Mouse (Mus musculus) heart, adult 18-20 months (tissue): Measurements from ENCODE around the gene Fads3. TPM values are rescaled to one million over a fixed set of nuclear protein-coding genes. Genes with fewer than 3 reads are reported as not detected.

Experiments used
- DNase-seq, 2 experiments: peaks; one replicate each; pipeline ENCODE4 v3.0.0; 2021 to 2022; ENCODE audit warnings: mixed read lengths in 1 of 2
- total RNA-seq, 2 experiments: library from RNA; stranded (reverse); gene quantifications; 2 replicates each; pipeline ENCODE4 v1.2.3; 2021

Gene Fads3
- total RNA-seq, 2 experiments from 2014 or later = 31.8 to 34.9 TPM

DNA sequence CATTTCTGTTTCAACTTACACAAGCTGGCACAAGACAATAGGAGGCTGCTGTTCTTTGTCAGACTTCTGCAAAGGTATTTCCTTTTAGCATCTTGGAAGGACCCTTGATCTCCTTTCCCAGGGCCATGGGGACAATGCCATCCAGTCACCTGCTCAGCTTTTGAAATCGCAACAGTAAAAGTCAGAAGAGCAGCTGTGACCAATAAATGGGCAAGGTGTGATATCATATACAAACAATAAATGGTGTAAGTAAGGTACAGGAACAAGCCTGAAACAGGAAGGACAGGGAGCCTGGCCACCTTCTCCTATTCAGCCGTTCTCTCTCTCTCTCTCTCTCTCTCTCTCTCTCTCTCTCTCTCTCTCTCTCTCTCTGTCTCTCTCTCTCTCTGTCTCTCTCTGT is 9.1 kb downstream of the Fads3 start:
- DNase-seq = no peak

DNA sequence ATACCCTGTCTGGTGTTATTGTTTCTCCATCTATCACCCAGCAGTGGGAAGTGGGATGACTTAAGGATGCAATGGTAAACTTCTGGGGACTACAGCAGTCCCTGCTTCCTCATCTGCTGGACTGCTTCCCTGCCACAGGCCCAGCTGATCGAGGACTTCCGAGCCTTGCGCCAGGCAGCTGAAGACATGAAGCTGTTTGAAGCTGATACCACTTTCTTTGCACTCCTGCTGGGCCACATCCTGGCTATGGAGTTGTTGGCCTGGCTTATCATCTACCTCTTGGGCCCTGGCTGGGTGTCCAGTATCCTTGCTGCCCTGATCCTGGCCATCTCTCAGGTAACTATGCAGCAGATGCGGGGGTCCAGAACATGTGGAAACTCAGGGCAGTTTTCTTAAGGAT is 11.3 kb downstream of the Fads3 start:
- no peak for DNase-seq

DNA sequence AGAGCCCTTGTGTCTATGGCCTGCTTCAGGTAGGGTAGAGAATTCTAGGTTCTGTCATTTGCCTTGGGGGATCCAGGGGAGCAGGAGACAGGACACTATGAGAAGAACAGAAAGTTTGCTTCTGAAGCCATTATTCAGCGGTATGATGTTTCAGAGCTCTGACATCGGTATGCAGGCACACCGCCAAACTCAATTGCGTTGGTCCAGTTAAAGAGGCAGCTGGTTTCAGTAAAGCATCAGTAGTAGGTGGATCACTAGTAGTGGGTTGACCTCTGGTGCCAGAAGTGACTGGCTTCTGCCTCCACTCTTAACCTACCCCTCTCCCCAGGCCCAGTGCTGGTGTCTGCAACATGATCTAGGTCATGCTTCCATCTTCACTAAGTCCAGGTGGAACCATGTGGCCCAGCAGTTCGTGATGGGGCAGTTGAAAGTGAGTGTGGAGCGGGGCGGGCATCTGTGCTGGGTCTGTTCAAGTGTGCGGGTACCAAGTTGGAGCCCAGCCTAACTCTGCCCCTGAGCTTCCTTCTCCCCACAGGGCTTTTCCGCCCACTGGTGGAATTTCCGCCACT is 12.4 kb downstream of the Fads3 start:
- DNase-seq = peak in 1 of 2 experiments; percentile 30

DNA sequence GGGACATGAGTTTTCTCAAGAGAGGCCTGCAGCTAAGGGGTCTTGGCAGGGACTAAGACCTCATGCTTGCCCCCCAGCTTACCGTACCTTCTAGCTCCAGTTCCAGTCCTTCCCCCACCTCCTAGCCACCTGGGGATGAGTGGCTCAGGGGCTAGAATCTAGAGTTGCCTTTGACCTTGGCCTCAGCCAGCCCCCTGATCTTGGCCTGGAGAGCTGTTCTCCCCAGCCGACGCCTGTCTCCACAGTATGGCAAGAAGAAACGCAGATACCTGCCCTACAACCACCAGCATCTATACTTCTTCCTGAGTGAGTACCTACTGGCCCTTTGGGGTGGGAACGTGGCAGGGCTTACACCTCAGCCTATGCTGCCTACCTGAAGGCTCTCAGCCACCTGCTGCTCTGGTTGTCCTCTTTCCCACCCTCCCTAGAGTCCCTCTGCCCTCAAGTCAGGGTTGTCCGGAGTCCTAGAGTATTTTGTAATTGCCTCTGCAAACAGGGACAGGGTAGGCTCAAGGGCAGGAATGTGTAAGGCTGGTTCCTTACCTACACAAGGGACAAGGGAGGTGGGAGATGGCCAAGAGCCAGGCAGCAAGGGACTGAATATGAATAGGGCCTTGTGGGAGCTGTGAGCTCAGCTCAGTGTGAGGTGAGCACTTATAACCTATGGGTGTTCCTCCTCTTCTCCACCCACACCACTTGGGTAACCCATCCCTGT is 13.1 kb downstream of the Fads3 start:
- no peak for DNase-seq

DNA sequence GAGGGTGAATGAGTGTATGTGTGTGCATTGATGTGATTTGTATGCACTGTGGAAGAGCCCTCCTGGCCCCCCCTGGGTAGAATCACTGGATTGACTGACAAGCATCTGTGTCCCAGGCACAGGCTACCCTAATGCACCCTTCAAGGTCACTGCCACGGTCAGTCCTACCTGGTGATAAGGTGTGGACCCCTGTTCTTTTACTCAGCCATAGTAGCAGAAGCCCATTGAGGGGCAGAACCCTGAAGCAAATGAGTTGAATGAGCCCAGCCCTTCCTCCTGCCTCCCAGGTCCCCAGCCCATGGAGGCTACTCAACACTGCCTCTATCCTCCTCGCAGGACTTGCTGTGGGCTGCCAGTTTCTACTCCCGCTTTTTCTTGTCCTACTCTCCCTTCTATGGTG is 13.9 kb downstream of the Fads3 start:
- DNase-seq = no peak

DNA sequence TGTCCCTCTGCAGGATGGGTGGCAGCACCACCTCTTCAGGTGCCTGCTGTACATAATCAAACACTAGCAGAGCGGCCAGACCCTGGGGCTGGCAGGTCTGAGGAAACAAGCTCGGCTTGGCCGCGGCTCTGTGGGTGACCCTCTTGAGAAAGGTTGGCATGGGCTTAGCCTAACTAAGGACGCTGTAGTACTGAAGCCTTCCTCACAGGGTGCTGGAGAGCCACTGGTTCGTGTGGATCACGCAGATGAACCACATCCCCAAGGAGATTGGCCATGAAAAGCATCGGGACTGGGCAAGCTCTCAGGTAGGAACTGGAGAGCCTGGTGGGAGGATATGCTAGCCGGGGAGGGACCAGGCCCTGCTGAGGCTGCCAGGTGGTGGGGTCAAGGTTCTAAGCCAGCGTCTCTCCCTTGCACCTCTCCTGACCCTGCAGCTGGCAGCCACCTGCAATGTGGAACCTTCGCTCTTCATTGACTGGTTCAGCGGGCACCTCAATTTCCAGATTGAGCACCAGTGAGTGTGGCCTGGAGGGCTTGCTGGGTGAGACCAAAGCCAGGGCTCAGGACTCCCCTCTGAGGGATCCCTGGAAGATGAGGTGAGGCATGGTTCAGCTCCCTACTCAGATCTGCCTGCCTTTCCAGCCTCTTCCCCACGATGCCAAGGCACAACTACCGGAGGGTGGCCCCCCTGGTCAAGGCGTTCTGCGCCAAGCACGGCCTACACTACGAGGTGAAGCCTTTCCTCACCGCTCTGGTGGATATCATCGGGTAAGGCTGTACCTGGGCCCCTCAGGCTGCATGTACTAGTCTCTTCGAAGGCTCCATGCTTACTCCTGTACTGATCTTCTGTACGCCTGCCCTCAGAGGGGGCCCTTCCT is 14.7 kb downstream of the Fads3 start:
- no peak for DNase-seq

DNA sequence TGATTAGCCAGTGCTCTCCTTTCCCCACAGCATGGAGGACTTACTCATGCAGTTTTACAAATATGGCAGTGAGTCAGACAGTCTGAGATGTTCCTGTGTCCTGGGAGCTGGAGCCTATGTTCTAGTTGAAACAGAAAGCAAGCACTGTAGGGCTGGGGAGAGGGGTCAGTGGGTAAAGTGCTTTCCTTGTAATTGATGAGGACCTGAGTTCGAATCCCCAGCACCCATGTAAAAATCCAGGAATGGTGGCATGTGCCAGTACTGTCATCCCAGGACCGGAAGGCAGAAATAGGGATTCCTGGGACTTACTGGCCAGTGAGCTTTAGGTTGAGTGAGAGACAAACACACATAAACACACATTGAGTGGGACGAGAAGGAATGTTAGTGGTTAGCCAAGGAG is 15.3 kb downstream of the Fads3 start:
- DNase-seq = no peak

DNA sequence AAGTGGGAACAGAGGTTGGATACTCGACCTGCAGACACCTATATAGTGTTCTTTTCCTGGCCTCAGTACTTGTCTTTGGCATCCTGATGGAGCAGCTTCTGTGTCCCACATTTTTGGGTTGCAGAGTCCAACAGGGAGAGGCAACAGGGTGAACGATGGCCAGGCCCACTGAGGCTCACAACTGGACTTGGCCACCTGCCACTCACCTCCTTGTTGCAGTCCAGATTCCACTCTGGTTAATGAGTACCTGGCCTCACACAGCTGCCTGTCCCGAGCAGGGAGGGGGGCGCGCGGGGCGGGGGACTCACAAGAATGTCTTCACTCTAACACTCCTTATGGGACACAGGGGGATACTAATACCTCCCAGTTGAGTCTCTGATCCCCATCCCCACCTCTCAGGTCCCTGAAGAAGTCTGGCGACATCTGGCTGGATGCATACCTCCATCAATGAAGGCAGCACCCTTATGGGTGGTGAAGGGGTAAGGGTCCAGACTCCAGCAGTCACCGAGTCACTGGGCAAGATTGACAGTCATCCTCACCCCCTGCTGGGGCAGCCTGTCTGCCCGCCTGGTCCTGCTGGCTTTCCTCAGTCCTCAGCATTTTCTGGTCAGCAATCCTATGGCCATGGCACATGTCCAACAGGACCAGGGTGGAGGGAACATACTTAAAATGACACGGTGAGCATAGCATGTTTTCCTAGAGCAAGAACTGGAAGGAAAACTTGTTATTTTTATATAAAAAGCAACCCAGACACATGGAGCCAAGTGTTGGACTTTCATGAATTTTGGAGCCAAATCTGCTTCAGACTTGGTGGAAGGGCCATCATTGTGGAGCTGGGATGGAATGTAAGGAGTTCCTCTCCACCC is 16.4 kb downstream of the Fads3 start:
- DNase-seq = no peak

DNA sequence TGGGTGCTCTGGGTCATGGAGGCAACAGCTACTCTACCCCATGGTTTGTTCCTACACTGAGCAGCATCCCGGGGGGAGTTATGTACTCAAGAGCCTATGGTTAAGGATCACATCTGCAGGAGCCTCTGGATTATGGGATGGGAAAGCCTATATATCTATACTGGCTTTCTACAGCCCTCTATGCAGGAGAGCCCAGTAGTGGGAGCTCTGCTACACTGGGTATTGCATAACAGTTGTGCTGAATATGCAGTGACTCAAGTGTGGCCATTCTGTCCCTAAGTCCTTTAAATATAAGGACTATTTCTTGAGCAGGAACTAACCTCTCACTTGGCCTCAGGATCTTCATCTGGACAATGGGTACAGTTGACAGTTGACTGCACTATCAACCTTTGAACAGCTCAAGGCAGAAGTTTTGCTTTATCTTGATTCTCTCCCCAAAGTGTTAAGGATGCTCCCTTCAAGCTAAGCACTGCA is 17.0 kb downstream of the Fads3 start:
- DNase-seq = no peak

DNA sequence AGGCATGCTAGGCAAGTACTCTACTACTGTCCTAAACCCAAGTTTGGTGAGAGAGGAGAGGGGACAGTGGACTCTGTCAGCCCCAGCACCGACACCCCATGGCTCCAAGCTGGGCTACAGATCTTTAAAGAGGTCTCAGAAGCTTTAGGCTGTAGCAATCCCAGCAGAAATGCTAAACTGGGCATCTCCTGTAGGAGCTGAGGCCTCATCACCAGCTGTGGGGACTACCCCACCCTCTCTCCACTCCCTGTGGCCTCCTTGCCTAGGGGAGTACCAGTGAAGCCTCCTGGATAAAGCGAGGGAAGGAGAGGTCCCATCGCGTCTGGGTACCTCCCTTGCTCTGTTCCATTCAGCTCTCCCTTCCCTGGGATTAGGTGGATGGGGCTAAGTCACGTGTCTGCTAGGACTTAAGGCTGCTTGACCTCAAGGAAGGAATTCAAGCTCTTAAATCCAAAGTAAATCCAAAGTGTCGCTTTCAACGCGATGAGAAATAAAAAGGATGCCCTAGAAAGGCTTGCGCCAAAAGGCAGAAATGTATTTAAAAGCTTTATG is 17.6 kb downstream of the Fads3 start:
- no peak for DNase-seq

DNA sequence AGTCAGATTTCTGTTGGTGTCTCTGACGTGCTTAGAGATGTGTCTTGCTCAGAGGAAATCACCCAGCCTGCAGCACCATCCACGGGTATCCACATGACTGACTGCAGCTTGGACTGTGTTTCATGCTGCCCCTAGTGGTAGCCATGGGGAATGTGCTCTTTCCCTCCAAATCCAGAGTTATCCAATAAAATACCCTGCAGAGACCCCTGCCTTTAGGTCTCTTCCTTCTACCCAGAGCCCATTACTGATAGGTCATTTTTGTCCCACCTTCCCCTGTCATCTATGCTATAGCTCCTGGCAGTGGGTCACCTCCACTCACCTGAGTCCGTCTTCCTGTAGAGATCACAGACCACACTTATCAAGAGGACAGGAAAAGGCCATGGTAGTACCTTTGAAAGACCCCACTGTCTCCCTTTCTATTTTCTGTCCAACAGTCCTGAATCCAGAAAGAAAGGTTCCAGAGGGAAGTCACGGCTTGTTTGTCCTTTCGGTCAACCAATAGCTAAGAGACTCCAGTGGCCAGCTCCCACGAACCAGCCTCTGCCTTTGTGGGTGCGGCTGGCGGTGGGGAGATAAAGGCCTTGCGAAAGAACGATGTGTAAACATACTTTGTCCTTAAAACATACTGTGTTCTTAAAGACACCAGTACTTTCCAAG is 18.7 kb downstream of the Fads3 start:
- peak; percentile 72 to 79 for DNase-seq

DNA sequence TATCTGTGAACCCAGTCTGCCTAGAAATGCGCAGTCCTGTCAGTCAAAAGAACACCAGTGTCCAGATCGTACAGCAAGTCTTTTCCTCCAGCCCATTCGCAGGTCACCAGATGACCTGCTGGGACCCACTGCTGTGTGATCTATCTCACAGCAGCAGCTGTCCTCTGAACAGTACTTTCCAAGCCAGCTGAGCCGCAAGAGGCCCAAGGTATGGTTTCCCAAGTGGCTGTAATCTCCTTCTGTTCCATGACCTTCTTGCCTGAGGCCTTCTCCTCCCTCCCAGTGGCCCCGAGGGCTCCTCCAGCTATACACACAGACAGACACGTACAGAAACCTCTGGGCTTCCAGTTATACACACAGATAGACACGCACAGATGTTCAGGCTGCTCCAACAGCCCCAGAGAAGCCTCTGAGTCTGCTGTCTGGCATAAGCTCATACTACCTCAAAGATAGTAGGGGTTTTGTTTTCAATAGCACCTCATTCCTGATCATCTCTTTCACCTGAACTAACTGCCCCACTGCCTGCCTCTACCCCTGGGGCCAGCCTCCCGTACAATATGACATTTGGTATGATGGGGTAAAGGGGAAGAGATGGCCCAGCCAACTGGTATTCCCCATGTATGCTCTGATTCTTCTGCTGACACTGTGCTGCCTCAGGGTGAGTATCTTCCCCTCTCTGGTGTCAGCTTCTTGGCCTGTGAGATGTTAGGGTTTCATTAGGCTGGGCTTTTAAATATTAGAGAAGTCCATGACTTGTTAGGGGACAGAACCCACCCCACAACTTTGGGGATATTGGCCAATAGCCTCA is 19.6 kb downstream of the Fads3 start:
- DNase-seq = peak in 1 of 2 experiments; percentile 38

DNA sequence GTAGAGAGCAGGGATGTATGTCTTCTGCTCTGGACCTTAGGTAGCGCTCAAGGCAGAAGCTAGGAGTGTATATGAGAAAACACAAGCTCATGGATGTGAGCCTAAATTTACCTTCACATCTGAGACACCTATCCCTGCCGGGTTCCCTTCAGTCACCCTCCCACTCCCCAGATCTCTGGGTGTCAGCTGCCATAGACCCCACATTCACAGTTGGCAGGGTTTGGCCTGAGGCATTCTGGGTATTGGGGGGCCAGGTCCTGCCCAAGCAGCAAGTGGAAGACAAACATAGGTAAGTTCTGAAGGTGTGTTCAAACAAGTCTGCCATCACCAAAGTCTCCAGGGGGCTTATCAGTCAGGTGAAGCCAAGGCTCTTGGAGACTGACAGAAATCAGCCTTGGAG is 20.3 kb downstream of the Fads3 start:
- DNase-seq = no peak

DNA sequence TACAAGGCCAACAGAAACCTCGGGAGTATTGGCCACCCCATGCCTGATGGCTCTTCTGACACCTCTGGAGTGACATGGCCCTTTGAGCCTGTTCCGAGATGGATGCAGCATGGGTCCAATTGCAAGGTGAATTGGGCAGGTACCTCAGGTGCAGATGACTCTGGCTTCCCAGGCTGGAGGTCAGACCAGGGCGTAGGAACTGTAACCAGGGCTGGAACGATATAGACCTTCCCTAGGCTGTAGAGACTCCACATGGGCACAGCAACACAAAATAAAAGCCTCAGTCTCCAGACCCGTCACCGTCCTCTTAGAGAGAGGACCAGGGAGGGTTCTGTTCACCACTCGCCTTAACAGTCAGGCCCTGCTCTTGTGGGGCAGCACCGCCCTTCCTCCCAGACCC is 20.9 kb downstream of the Fads3 start:
- DNase-seq = no peak

DNA sequence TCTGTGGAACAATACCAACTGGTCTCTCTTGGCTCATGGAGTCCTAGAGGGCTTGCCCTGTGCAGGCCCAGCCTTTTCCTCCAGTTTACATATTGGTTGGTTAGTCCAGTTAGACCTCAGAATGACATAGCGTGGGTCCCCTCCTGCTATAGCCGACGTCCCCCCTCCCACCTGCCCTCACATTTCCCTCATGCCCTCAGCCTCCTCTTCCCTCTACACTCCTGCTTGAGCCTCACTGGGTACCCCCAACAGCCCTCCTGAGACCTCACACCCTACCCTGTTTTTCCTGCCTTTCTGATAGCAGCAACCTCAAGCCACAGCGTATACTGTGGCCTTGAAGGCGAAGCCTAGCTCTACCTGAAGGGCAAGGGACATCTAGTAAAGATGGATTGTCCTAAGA is 21.5 kb downstream of the Fads3 start:
- no peak for DNase-seq

DNA sequence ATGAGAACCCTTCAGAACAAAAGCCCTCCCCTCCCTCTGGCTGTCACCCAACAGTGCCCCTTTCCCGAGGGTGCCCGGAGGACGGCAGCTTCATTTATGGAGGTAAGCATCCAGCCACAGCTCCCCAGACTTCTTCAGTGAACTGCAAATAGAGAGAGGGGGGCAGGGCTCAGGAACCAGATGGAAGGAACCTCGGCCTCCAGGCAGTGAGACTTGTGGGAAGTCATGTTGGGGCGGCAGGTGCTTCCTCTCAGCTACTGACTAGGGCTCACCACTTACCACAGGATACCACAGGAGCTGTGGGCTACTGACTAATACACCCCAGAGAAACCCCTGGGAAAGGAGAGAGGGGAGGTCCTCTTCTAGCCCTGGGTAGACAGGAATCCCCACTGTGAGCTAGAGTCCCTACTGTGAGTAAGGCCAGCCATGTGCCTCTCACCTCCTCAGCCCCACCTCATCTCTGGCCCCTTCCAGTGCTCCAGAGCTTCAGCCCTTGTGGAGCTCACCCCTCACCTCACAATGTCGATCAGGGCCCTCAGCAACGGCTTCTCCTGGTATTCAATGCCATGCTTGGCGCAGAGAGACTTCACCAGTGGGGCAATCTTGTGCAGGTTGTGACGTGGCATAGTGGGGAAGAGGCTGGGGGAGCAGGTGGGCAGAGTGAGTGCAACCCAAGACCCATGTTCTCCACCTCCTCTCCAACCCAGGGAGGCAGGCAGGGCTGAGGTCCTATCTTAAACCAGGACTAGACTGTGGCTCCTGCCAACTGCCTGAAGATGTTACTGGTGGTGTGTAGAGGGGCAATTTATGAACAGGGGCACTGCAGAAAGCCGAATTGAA is 23.0 kb downstream of the Fads3 start:
- DNase-seq = no peak

DNA sequence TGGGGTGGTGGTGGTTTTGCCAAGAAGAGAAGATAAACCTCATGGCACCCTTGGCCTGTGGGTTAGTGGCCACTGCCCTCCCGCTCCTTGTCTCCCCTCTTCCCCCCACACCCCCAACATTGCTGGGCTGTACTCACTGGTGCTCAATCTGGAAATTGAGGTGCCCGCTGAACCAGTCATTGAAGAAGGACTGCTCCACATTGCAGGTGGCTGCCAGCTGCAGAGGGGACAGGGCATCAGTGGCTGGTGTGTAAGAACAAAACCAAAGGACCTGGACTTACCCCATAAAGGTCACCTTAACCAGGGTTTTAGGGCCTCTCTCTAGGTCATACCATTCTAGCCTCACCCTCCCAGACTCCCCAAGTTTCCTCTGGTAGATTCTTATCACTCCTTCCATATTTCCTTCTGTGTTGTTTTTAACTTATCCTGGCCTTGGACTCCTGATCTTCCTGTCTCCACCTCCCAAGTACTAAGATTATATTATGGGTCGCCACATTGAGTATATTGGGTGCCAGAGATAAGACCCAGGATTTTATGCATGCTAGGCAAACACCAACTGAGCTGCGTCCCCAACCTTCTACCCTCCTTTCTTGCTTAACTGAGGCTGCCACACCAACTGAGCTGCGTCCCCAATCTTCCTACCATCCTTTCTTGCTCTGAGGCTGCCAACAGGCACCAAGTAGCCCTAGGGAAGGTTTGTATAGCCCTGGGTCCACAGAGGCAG is 24.3 kb downstream of the Fads3 start:
- no peak for DNase-seq

DNA sequence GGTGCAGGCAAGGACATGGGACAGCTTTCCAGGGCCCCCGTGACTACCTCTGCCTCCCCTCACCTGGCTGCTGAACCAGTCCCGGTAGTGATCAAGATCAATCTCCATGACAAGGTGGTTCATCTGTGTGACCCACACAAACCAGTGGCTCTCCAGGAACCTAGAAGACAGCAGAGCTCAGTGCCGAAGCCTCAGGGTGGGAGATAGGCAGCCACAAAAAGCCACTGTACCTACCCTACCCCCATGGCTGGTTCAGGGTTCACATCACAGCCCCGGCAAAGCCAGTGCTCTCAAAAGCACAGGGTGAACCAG is 24.8 kb downstream of the Fads3 start:
- DNase-seq = no peak

DNA sequence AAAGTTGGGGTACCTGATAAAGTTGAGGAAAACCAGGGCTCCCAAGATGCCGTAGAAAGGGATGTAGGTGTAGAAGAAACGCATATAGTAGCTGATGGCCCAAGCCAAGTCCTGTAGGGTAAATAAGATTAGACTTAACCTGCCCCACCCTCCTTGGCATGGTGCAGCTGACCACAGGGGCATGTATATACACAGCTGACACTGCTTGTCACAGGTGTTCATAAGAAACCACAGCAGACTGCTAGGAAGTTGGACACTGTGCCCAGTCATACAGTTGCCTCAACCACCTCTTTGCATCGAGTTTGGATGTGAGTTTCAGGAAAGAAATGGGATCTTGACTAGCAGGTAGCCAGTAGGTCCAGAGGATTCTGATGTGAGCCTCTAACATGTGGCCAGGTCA is 25.1 kb downstream of the Fads3 start:
- no peak for DNase-seq
